Mouse (Mus musculus) olfactory bulb, adult 2 months (tissue): ENCODE data around the gene Ptprcap. TPM values are rescaled to one million over a fixed set of nuclear protein-coding genes. Genes with fewer than 3 reads are reported as not detected.

ENCODE experiments used
- H3K27ac ChIP-seq: fragments of 200-500 bp; 2 replicates; pipeline ENCODE4 v1.5.1; 2012; ENCODE audit warnings: low read depth, low read length; ENCODE audit not compliant: insufficient read depth
- H3K4me1 ChIP-seq: fragments of 200-500 bp; 2 replicates; pipeline ENCODE4 v1.6.1; 2012; ENCODE audit warnings: low read length; ENCODE audit not compliant: control insufficient read depth, insufficient read depth
- H3K4me3 ChIP-seq: fragments of 200-500 bp; 2 replicates; pipeline ENCODE4 v1.5.1; 2012; ENCODE audit warnings: mild to moderate bottlenecking, low read depth, low read length, moderate library complexity; ENCODE audit not compliant: insufficient read depth
- CTCF ChIP-seq: fragments of 200-500 bp; IDR thresholded peaks from 2 replicates; pipeline ENCODE4 v1.5.1; 2012; ENCODE audit warnings: low read depth, mild to moderate bottlenecking, low read length, moderate library complexity; ENCODE audit not compliant: insufficient read depth
- POLR2A ChIP-seq: fragments of 200-500 bp; IDR thresholded peaks from 2 replicates; pipeline ENCODE4 v1.6.1; 2012; ENCODE audit warnings: mild to moderate bottlenecking, low read depth, low read length, moderate library complexity; ENCODE audit not compliant: insufficient read depth
- WGBS: fragments of 180-500 bp; shearing (Covaris S2); methylation state at CpG from one replicate; pipeline ENCODE4 v1.1.7; 2018; 5-methylcytosine and 5-hydroxymethylcytosine counted together
- polyA plus RNA-seq: library from polyadenylated mRNA; stranded (reverse); fragments of >200 nt; gene quantifications from 2 replicates; pipeline ENCODE4 v1.2.4, GENCODE M21; 2012; ENCODE audit warnings: low replicate concordance; ENCODE audit not compliant: missing spikeins, insufficient read depth, insufficient read length

Ptprcap gene
- polyA plus RNA-seq, 1 experiment: not detected

GRCm38 (mm10) chr19:4144550-4145498 is 8.6 kb upstream of the Ptprcap start:
- peaks cover 21% of the 10 kb centered on the region for H3K4me1 ChIP-seq
- no peak overlapping the region for H3K4me3 ChIP-seq
- TF ChIP-seq POLR2A (no peak), CTCF (no peak)
- WGBS: 77% methylated on average over 16 of the region's 16 CpGs
- no peak overlapping the region for H3K27ac ChIP-seq

GRCm38 (mm10) chr19:4145936-4146335 is 7.5 kb upstream of the Ptprcap start:
- Histone ChIP-seq H3K4me3 (no peak overlapping the region), H3K27ac (no peak overlapping the region), H3K4me1 (peaks cover 32% of the 10 kb centered on the region)
- whole genome bisulfite sequencing: 81% methylated on average over 5 of the region's 5 CpGs
- TF ChIP-seq CTCF (no peak), POLR2A (no peak)

- no peak overlapping the region for H3K4me3 ChIP-seq
- TF ChIP-seq POLR2A: no peak
- no peak for TF ChIP-seq CTCF
- H3K4me1 ChIP-seq: peaks cover 32% of the 10 kb centered on the region
- WGBS: 58% methylated on average over 12 of the region's 12 CpGs
- no peak overlapping the region for H3K27ac ChIP-seq
Observed at GRCm38 (mm10) chr19:4146366-4147021, 6.9 kb upstream of the Ptprcap start.

GRCm38 (mm10) chr19:4147022-4147405 is 6.4 kb upstream of the Ptprcap start:
- Histone ChIP-seq H3K27ac (no peak overlapping the region), H3K4me3 (no peak overlapping the region), H3K4me1 (peaks cover 32% of the 10 kb centered on the region)
- TF ChIP-seq CTCF (no peak), POLR2A (no peak)
- 32% methylated on average over 3 of the region's 3 CpGs for WGBS

DNA sequence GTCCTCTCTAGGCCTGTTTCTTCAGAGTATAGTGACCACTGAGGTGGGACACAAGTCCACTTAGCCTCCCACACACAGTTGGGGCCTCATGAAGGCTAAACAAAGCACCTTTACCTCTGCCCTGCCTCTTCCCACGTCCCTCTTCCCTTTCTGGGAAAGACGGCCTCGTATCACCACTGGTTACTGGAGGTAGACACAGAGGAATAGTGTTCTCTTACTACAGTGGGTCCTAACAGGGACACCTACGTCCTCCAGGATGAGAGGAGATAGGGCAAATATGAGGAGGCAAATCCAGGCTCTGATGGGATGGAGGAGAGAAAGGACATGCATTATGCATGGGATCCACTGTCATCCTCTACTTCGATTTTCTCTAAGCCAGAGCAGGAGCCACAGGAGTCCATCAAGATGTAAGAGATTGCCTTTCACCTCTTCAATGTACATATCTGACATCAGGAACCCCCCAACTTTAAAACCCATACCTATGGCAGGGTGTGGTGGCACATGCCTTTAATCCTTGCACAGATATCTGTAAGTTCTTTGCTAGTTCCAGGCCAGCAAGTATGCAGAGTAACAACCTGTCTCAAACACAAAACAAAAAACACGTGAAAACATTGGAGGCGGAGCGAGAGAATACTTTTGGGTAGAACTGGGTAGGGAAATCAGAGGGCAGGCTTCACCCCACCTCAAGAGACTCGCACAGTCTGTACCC is 5.5 kb upstream of the Ptprcap start:
- no peak for TF ChIP-seq POLR2A
- TF ChIP-seq CTCF: no peak
- WGBS: 39% methylated on average over 9 of the region's 9 CpGs
- peak overlapping the region; percentile 66 for H3K4me3 ChIP-seq
- H3K4me1 ChIP-seq: peaks cover 32% of the 10 kb centered on the region
- peak overlapping the region; percentile 54 for H3K27ac ChIP-seq

DNA sequence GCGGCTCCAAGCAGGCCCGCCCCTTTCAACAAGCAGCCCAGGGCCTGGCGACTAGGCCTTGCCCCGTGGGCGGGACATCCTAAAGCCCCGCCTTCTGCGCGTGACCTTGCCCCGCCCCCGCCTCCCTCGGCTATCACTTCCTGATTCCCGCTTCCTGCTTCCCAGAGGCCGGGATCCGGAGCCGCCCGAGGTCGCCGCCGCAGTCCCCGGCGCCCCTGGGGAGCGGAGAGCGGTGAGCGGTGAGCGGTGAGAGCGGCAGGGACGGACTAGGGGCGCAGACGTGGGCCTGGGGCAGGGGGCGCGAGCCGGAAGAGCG is 5.0 kb upstream of the Ptprcap start, which contains the start of gene Coro1b:
Coro1b (plus strand) TSS at position 129 of the 316 bp plus-strand sequence.
- Histone ChIP-seq H3K4me1 (peaks cover 32% of the 10 kb centered on the region), H3K27ac (peak within 1 kb of the TSS; percentile 54), H3K4me3 (peak within 1 kb of the TSS; percentile 66)
- TF ChIP-seq POLR2A: peak; percentile 80
- no peak for TF ChIP-seq CTCF
- under 1% methylated on average over 32 of the region's 33 CpGs for WGBS

GRCm38 (mm10) chr19:4148819-4149218 is 4.6 kb upstream of the Ptprcap start:
- H3K4me3 ChIP-seq: peak overlapping the region; percentile 66
- no peak overlapping the region; the same call in 1 of the 2 replicates for H3K27ac ChIP-seq
- under 1% methylated on average over 8 of the region's 8 CpGs for WGBS
- TF ChIP-seq CTCF (no peak), POLR2A (no peak)
- H3K4me1 ChIP-seq: peaks cover 32% of the 10 kb centered on the region

- TF ChIP-seq CTCF (no peak), POLR2A (no peak)
- H3K4me3 ChIP-seq: peak overlapping the region; percentile 66
- H3K27ac ChIP-seq: no peak overlapping the region
- 86% methylated on average over 11 of the region's 11 CpGs for WGBS
- peaks cover 32% of the 10 kb centered on the region for H3K4me1 ChIP-seq
Observed at GRCm38 (mm10) chr19:4149283-4149682, 4.1 kb upstream of the Ptprcap start.

- no peak overlapping the region for H3K27ac ChIP-seq
- no peak for TF ChIP-seq POLR2A
- TF ChIP-seq CTCF: no peak
- peaks cover 33% of the 10 kb centered on the region for H3K4me1 ChIP-seq
- WGBS: 93% methylated on average over 17 of the region's 17 CpGs
- H3K4me3 ChIP-seq: no peak overlapping the region
Observed at GRCm38 (mm10) chr19:4149764-4150461, 3.5 kb upstream of the Ptprcap start.
